Mouse (Mus musculus) telencephalon, adult 2 months (tissue): ENCODE data around the gene 4930558K02Rik.

ENCODE experiments used
- DNase-seq: peaks from one replicate; pipeline ENCODE4 v3.0.0-alpha.2; 2011; ENCODE audit warnings: low read depth, low spot score

4930558K02Rik gene

DNA sequence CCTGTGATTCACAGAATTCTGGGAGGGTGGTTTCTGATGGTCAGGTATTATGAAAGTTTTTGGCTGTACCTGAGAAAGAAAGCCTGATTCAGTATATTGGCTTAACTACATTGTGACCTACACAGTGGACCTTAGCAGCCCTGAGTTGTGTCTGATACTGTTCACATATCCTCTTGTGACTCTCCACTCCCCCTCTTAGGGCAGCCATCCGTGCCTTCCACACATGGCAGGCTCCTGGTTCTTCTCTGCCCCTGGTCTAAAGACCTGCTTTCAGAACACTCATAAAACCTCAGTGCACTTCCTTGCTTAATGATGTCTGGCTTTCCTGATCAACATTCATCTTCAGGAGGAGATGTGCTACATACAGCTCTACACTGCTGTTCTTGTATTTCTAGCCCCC lies 26.8 kb downstream of the 4930558K02Rik start:
- no peak for DNase-seq

GRCm38 (mm10) chr1:161951009-161951779 lies 28.2 kb downstream of the 4930558K02Rik start:
- DNase-seq, result no peak

DNA sequence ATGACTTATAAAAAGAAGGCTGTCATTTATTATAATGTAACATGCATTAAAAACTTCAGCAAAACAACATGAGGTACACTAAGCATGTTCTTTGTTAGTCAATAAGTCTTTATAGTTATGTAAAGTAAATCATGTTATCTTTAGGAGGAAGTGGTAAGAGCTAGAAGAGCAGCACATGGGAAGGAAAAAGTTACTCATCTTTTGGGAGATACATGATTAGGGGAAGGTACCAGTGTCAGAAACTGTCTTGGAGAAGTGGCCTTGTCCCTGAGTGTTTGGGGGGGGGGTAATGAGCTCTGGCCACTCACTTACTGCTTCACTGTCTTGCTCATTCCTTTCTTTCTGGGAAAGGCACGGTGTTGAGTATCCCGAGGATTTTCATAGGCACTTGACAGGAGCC lies 37.4 kb downstream of the 4930558K02Rik start:
- DNase-seq, result no peak

- DNase-seq, result no peak
Measured at GRCm38 (mm10) chr1:161932286-161932685, 47.1 kb downstream of the 4930558K02Rik start.

- no peak for DNase-seq
Measured at GRCm38 (mm10) chr1:161931817-161932216, 47.6 kb downstream of the 4930558K02Rik start.

- DNase-seq, result no peak
Measured at GRCm38 (mm10) chr1:161931313-161931712, 48.1 kb downstream of the 4930558K02Rik start.

- no peak for DNase-seq
Measured at GRCm38 (mm10) chr1:161927976-161928375, 51.5 kb downstream of the 4930558K02Rik start.

GRCm38 (mm10) chr1:161925281-161925805 lies 54.1 kb downstream of the 4930558K02Rik start:
- DNase-seq, result no peak

- no peak for DNase-seq
Measured at GRCm38 (mm10) chr1:161924321-161924720, 55.1 kb downstream of the 4930558K02Rik start.

GRCm38 (mm10) chr1:161921928-161922327 lies 57.5 kb downstream of the 4930558K02Rik start:
- DNase-seq, result no peak

DNA sequence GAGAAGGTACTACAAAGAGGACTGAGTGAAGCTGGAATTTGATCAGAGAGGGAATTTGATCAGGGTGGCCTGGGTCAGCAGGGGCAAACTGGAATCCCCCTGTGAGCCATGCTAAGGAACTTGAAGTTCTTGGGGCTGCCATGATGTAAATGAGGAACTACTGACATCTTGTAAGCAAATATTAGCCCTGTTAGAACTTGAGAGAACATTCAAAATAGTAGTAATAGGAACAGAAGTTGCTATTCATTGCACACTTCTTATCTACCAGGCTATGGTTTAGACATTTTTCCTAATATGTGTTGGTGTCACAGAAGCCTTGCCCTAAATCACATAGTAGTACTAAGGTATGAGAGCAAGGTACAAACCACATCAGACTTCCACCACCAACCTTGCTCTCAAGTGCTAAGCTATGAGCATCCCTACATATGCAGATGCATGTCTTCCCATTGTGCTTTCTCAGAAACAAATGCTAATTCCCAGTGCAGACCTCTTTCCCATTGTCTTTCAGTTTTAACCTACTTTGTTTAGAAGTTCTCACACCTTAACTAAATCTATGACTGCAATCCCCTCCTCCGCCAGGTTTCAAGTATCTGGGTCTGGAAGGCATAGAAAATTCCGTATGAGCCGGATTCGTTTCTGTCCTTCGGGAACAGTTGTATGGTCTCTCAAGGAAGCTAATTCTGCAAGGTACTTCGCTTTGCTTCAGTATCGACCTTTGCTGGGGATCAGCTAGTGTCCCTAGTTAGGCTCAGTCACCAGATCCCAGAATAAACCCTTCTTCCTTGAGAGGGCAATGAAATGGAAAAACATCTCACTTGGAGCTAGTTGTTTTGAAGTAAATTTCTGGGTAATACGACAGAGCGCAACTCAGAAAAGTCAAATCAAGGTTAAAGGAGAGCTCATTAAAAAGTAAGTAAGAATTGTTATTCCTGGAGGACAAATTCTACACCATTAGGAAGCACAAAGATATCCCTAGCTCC lies 58.7 kb downstream of the 4930558K02Rik start:
- DNase-seq, result no peak

- DNase-seq, result no peak
Measured at GRCm38 (mm10) chr1:161919594-161919993, 59.8 kb downstream of the 4930558K02Rik start.

- no peak for DNase-seq
Measured at GRCm38 (mm10) chr1:161918682-161919372, 60.6 kb downstream of the 4930558K02Rik start.

DNA sequence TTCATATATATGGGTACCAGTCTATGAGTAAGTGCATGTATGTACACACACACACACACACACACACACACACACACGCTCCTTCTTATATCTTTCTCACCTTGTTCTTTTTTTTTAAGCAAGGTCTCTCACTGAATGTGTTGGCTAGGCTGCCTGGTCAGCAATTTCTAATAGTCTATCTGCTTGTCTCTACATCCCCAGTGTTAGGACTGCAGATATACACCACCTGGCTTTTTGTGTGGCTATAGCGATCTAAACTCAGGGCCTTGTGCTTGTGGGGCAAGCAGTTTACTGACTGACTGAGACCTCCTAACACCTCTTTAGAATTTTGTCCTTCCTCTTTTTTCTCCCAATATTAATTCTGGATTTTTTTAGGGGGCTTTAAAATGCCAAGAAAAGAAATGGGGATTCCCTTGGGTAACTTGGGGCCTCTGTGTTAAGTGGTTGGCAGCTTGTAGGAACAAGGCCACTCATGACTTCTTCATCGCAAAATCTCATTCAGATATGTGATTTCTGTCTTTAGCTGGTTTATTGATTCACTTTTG lies 61.4 kb downstream of the 4930558K02Rik start:
- DNase-seq, result no peak

- no peak for DNase-seq
Measured at GRCm38 (mm10) chr1:161916036-161916435, 63.4 kb downstream of the 4930558K02Rik start.

DNA sequence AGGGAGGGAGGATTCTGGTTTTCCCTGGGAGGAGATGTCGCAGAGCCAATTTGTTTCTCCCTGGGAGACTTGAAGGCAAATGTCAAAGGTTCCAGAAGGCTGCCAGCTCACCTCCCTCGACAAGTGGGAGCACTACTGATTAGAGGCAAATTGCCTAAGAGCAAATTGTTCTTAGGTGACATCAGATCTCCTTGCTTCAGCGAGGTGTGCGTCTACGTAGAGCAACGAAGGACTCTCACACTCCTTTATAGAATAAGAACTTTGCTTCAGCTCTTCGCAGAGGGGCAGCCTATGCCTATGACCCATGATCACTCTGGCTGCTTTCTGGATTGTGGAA lies 65.8 kb downstream of the 4930558K02Rik start:
- DNase-seq, result no peak

DNA sequence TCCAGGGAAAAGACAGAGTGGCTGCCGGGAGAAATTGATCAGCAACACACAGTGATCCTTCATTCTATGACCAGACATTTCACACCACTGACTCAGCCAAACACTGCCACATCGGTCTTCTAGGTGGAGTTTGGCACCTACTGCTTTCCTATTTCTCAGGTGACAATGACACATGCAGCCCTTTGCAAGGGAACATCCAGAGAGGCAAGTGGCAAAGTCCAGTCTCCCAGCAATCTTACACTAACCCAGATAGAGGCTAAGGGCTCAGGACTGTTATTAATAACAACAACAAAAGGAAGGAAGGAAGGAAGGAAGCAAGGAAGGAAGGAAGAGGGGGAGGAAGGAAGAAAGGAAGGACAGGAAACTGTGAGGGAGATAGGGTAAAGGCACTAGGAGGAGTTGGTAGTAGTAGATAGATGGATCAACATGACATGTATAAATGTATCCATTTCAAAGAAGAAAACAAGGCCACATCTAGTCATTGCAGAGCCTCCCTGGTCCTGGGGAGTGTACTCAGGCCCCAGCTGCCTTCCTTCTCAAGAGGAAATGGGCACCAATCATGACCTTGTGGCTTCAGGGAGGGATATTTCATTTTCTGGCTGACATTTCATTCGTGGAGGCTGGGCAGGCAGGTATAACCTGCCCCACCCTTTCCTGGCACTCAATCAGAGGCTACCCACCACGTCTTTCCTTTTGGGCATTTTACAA lies 66.3 kb downstream of the 4930558K02Rik start:
- no peak for DNase-seq

DNA sequence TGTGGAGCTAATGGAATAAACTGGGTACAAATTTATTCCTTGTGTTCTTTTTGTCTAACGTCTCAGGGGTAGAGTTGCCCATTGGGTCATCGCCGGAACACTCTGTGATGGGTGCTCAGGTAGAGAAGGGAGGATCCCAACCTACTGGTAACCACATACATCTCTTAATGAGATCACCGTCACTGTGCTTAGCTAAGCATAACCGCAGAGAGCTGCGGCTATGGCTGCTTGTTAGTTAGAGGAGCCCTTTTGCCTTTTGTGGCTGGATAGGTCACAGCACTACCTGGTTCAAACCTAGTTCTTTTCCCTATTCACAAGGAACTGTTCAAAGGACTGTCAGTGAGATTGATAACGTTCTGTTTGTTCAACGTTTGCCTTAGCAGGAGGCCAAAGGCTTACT lies 70.4 kb downstream of the 4930558K02Rik start:
- no peak for DNase-seq

GRCm38 (mm10) chr1:161907795-161908457 lies 71.5 kb downstream of the 4930558K02Rik start:
- DNase-seq, result no peak

DNA sequence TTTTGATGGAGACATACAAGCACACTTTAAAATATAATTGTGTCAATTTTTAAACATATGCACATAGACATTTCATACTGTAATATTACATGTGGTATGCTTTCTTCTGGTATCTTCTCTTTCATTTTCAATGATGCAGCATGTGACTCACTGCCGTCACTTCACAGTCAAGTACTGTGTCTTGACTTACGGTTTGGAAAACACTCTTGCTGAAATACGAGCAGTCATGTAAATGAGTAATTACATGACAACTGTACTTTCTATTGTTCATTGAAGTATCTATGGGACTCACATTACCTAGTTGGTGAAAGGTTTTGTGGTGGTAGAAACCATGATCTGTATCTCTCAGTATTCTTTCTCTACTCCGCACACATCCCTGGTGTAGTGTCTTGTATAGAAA lies 72.3 kb downstream of the 4930558K02Rik start:
- DNase-seq, result no peak
